Mouse (Mus musculus) forebrain, embryonic 13.5 days (tissue): ENCODE data around the gene Mmp15. TPM values are rescaled to one million over a fixed set of nuclear protein-coding genes. Genes with fewer than 3 reads are reported as not detected.

Experiments
- ATAC-seq: fragments of 200-750 bp; cut with Nextera tagmentation; 2 replicates; pipeline ENCODE4 v1.8.0; 2017
- H3K27ac ChIP-seq: fragments of 300-500 bp; sonication (generic); 2 replicates; pipeline ENCODE4 v1.5.1; 2015; ENCODE audit warnings: inconsistent platforms, mild to moderate bottlenecking, moderate library complexity
- H3K27me3 ChIP-seq: fragments of 300-500 bp; sonication (generic); 2 replicates; pipeline ENCODE4 v1.6.1; 2015; ENCODE audit warnings: mild to moderate bottlenecking, inconsistent platforms
- H3K36me3 ChIP-seq: fragments of 300-500 bp; sonication (generic); 2 replicates; pipeline ENCODE4 v1.6.1; 2015; ENCODE audit warnings: mild to moderate bottlenecking, inconsistent platforms; ENCODE audit not compliant: poor library complexity, severe bottlenecking
- H3K4me1 ChIP-seq: fragments of 300-500 bp; sonication (generic); 2 replicates; pipeline ENCODE4 v1.6.1; 2015; ENCODE audit warnings: inconsistent platforms
- H3K4me2 ChIP-seq: fragments of 300-500 bp; sonication (generic); 2 replicates; pipeline ENCODE4 v1.6.1; 2015; ENCODE audit warnings: inconsistent platforms, mild to moderate bottlenecking, moderate library complexity
- H3K4me3 ChIP-seq: fragments of 300-500 bp; sonication (generic); 2 replicates; pipeline ENCODE4 v1.5.1; 2015; ENCODE audit warnings: mild to moderate bottlenecking, inconsistent platforms
- H3K9ac ChIP-seq: fragments of 300-500 bp; sonication (generic); 2 replicates; pipeline ENCODE4 v1.6.1; 2015; ENCODE audit warnings: mild to moderate bottlenecking, inconsistent platforms
- H3K9me3 ChIP-seq: fragments of 300-500 bp; sonication (generic); replicated peaks from 2 replicates; pipeline ENCODE4 v1.6.1; 2016; ENCODE audit warnings: inconsistent platforms
- WGBS: fragments of 180-500 bp; shearing (Covaris S2); methylation state at CpG from one replicate; pipeline ENCODE4 v1.1.7; 2015; 5-methylcytosine and 5-hydroxymethylcytosine counted together
- polyA plus RNA-seq: library from polyadenylated mRNA; unstranded; fragments of >200 nt; fragmentation: Nextera tagmentation; extraction: Ambion mirVana; gene quantifications from 2 replicates; pipeline ENCODE4 v1.2.1, GENCODE M21; 2015

Gene Mmp15
- polyA plus RNA-seq, 1 experiment from 2014 or later: 10.9 TPM

DNA sequence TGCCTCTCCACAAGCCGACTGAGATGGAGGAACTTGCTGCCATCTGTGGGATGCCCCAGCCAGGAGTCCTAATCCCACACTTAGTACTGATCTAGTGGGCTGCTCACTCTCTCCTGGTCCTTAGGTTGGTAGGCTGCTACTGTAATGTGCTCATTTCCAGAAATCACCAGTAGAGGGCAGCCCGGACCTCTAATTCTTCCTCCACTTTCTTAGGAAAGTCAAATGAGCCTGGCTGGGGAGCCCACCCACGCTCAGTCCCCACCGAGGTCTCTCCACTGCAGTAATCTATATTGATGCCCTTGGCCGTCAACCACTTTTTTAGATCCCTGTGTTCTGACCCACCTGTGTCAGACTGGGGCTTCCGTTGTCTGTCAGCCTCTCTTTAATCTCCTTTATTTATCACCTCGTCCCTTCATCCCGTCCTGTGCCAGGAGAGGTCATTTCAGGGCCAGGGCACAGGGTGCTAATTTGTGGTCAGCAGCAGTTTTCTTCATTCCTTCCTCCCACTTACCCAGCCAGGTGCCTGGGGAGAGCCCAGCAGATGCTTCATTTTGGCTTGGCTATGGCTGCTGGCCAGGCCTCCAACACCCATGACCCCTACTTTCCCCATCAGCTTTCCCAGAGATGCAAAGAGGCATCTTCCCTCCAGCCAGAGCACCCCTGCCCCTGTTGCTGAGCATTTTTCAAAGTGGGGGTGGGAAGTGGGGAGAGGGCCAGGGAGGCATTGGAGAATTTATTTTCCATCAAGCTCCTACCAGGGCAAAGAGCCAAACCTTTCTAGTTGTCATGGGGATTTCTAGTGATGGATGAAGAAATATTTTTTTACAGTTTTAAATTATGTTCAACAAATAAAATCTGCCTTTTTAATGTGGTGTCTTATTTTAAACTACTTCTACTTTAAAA lies 5.2 kb upstream of the Mmp15 start:
- Histone ChIP-seq H3K4me2 (no peak overlapping the region), H3K27ac (no peak overlapping the region), H3K9ac (no peak overlapping the region), H3K27me3 (no peaks in the 10 kb centered on the region), H3K4me3 (no peak overlapping the region), H3K9me3 (no peaks in the 10 kb centered on the region), H3K36me3 (peaks cover 30% of the 10 kb centered on the region), H3K4me1 (peaks cover 32% of the 10 kb centered on the region)
- 34% methylated on average over 8 of the region's 8 CpGs for WGBS
- ATAC-seq: peak; percentile 54

DNA sequence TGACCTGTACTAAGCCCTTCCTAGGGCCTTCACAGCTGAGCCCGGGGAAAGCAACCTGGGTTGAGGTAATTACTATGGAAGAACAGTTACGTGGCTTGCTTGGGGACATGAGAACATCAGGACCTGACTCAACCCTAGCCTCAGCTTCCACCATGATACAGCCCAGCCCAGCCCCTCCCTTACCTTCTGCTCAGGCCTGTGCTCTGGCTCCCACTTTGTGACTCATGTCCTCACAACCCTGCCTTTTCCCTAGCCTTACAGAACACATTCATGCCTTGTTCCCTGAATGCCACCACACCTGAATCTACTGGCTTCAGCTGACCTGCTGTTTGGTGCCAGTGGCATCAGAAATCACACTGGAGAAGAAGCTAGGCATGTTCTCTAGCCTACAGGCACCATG lies 3.7 kb upstream of the Mmp15 start:
- H3K4me3 ChIP-seq: no peak overlapping the region
- WGBS: 85% methylated on average over 2 of the region's 2 CpGs
- H3K27ac ChIP-seq: no peak overlapping the region; the same call in 1 of the 2 replicates
- no peak overlapping the region for H3K4me2 ChIP-seq
- no peak for ATAC-seq
- H3K4me1 ChIP-seq: peaks cover 34% of the 10 kb centered on the region
- H3K27me3 ChIP-seq: no peaks in the 10 kb centered on the region
- H3K36me3 ChIP-seq: peaks cover 23% of the 10 kb centered on the region
- H3K9me3 ChIP-seq: no peaks in the 10 kb centered on the region
- H3K9ac ChIP-seq: no peak overlapping the region

DNA sequence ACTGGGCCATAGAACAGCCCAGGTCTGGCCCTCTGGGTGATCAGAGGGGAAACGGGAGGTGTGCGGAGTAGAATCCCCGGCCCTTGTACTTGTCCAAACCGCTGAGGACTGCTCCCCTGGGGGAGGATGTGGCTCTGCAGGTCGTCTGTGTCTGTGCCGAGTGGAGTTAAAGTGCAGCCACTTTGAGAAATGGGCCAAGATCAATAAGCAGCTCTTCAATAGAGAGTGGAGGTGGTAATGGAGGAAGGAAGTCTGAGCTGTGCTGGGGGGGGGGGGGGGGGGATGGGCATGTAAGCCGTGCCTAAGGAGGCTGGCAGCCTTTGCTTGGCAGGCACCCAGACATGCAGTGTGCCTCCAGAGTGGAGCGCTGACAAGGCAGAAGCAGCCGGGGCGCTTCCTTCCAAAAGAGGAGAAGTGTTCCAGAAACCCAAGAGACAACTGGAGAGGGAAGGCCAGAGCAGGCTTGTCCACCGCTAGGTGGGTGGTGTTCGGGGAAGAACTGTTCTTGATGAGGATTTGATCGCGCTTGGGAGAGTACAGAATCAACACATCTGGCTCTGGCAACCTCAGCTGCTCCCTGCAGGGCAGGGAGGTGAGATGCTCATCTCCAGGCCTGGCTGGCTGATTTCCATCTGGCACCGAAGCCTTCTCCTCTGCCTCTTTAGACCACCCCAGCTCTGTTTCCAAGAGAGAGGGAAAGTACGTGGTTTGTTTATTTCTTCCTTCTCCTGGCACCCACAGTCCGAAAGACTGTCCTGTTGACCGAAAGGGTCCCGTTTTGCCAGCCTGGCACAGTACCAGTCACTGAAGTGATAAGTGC lies 3.0 kb upstream of the Mmp15 start:
- peak; percentile 14; the same call in 1 of the 2 replicates for ATAC-seq
- Histone ChIP-seq H3K36me3 (peaks cover 16% of the 10 kb centered on the region), H3K27me3 (no peaks in the 10 kb centered on the region), H3K9ac (no peak overlapping the region), H3K4me3 (no peak overlapping the region), H3K4me1 (peaks cover 41% of the 10 kb centered on the region), H3K4me2 (peak overlapping the region; percentile 38), H3K27ac (peak overlapping the region; percentile 40; the same call in 1 of the 2 replicates), H3K9me3 (no peaks in the 10 kb centered on the region)
- WGBS: 54% methylated on average over 19 of the region's 19 CpGs

DNA sequence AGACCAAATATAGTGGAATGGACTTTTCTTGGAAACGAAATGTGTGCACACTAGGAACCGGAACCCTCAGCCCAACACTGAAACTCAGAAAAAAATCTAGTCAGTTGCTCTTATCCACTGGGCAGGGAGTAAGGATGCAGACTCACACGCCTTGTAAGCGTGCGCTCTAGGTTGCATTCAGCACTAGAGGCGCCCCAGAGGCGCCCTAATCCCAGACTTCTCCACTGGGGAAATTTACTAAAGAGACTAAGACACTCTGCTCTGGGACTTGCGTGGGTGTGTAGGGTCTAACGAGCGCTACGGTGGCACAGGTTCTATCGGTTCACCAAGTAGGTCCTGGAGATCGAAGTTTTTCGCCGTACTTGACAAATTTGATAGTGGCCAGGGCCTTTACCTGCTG lies 607 bp upstream of the Mmp15 start:
- Histone ChIP-seq H3K4me1 (peaks cover 58% of the 10 kb centered on the region), H3K36me3 (no peaks in the 10 kb centered on the region), H3K9me3 (no peaks in the 10 kb centered on the region), H3K4me3 (peak overlapping the region; percentile 85), H3K27ac (no peak overlapping the region), H3K9ac (no peak overlapping the region), H3K27me3 (no peaks in the 10 kb centered on the region), H3K4me2 (peak overlapping the region; percentile 94)
- ATAC-seq: peak; percentile 20
- WGBS: 1% methylated on average over 15 of the region's 15 CpGs

DNA sequence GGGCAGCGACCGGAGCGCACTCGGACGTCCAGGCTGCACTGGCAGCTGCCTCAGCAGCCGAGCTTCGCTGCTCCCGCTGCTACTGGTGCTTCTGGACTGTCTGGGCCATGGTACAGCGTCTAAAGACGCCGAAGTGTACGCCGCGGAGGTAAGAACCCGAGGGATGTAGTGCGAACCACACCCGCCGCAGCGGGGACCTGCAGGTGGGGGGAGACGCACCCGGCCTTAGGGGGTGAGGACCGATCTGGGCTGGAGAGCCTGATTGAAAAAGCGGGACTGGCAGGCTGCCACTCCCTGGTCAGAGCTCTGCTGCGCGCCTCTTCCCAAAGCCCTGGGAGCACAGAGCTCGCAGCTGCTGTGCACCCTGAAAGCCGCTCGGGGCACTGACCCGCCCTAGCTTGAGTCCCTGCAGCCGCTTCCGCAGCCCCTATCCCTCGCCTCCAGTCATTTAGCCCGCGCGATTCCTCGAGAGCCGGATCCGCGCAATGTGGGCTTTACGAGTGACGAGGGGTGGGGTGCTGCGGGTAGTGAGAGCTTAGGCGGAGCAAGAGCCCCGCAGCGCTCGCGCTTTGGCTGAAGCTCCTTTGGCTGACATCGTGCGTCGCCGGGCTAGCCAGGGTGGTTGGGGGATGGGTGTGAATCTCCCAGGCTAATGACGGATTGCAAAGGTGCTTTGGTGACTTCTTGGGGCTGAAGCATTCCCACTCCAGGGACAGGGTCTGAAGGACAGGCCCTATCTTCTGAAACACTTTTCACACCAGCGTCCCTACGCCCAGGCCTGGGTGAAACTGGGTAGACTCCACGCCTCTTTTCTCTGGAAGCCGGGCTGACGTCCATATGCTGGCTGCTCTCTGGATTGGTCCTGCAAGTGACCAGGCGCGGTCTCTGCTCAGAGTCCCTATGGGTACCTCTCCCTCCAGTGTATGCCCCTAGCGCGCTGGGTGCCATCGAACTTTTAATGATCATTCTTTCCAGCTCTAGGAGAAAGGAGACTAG lies 1.1 kb downstream of the Mmp15 start:
- Histone ChIP-seq H3K9me3 (no peaks in the 10 kb centered on the region), H3K27ac (peak overlapping the region; percentile 89), H3K9ac (peak overlapping the region; percentile 94), H3K36me3 (no peaks in the 10 kb centered on the region), H3K4me1 (peaks cover 54% of the 10 kb centered on the region), H3K4me3 (peak overlapping the region; percentile 85), H3K27me3 (no peaks in the 10 kb centered on the region), H3K4me2 (peak overlapping the region; percentile 94)
- peak; percentile 46 for ATAC-seq
- 2% methylated on average over 62 of the region's 62 CpGs for WGBS

DNA sequence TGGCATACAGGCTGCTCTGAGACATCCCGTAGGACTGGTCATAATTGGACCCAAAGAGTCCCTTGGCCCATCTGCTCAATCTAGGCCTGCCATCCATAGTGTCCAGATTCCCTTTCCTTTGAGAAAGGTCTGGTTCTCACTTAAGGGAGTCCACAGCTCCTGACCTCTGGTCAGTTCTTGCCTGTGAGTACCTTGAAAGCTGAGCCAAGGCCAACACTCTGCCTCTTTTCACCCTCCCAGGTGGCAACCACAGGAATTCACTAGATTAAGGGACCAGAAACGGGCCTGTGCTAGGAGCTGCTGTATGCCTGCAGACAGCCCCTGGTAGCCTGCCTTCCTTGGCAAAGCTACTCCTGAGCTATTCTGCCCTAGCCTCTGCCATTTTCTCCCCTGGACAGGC lies 2.5 kb downstream of the Mmp15 start:
- no peaks in the 10 kb centered on the region for H3K36me3 ChIP-seq
- H3K4me1 ChIP-seq: peaks cover 53% of the 10 kb centered on the region
- no peaks in the 10 kb centered on the region for H3K27me3 ChIP-seq
- no peak overlapping the region for H3K9ac ChIP-seq
- H3K27ac ChIP-seq: no peak overlapping the region
- no peak for ATAC-seq
- peak overlapping the region; percentile 94 for H3K4me2 ChIP-seq
- no peaks in the 10 kb centered on the region for H3K9me3 ChIP-seq
- 89% methylated on average over 2 of the region's 2 CpGs for WGBS
- H3K4me3 ChIP-seq: no peak overlapping the region

DNA sequence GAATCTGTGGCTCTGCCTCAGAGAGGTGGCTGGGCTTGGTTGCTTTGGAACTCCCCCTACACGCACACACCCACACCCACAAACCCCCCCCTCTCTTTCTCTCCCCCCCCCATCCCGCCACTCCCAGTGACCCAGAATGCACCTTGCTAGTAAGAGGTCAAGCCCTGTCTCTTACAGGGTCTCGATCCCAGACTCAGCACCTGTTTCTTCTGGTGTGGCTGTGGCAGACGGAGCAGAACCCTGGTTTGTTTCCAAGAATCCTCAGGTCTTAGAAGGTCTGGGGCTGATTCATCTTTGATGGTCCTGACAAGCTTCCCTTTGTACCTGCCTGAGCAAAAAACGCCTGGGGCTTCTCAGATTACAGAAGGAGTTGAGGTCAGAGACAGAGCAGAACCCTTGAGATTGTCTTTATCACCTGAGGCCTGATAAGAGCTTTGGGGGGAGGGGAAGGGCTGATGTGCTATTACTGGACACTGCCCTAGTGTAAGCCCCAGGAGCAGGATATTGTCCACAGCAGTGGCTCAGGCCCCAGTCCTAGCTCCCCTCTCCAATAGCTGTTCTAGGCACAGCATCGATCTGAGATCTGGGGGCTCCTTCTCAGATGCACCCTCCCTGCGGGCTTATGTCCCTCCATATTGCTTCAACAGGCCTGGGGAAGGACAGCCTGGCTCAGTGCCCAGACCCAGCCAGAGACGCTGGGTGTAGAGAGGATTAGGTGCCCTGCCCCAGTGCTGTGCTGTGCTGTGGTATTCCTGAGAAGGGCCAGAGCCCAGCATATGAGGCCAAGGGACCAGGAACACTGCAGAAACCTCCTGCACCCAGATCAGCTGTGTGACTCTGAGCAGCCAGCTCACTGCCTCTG lies 6.7 kb downstream of the Mmp15 start:
- no peaks in the 10 kb centered on the region for H3K27me3 ChIP-seq
- no peak overlapping the region for H3K4me3 ChIP-seq
- H3K9ac ChIP-seq: 0 out of 2 replicates have a peak overlapping the region, but pooled peaks have one; percentile 0
- peaks cover under 1% of the 10 kb centered on the region; the same call in 1 of the 2 replicates for H3K9me3 ChIP-seq
- 64% methylated on average over 8 of the region's 8 CpGs for WGBS
- no peaks in the 10 kb centered on the region for H3K36me3 ChIP-seq
- H3K27ac ChIP-seq: no peak overlapping the region
- peaks cover 45% of the 10 kb centered on the region for H3K4me1 ChIP-seq
- ATAC-seq: no peak
- no peak overlapping the region for H3K4me2 ChIP-seq

DNA sequence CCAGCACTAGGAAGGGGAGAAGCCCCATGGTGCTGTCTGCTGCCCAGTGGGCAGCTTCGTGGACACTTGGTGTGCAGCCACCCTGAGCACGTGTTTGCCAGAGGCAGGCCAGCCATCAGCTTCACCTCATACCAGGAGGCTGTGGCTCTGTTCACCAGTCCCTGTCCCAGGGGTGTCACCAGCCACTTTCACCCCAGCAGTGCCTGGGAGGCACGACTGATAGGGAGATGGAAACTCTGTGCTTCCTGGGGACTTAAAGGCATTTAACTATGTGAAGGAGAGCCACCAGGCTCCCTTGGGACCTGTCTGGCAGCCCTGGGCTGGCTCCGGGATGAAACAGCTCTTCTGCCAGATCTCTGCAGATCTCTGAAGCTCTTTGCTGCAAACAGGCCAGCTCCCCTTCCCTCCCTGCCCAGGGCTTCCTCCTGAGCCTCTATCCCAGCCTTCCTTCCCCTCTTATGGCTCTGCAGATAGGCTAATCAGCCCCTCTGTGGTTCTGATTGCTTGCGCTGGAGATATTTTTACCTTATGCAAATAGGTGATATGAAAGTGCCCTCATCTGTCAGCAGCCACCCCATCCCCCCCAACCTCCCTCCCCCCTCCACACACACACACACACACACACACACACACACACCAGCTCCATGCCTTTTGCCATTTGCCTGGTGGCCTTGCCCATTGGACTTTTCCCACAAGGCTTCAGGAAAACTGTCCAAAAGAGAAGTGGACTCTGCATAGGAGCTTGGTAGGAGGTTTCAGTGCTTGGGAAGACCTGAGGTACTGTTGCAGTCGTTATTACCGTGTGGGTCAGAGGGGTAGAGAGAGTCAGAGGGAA lies 8.3 kb downstream of the Mmp15 start:
- peak overlapping the region; percentile 44 for H3K27ac ChIP-seq
- H3K4me1 ChIP-seq: peaks cover 31% of the 10 kb centered on the region
- H3K9me3 ChIP-seq: peaks cover 3% of the 10 kb centered on the region; the same call in 1 of the 2 replicates
- WGBS: 49% methylated on average over 7 of the region's 7 CpGs
- H3K36me3 ChIP-seq: no peaks in the 10 kb centered on the region
- no peak overlapping the region for H3K4me3 ChIP-seq
- ATAC-seq: no peak
- peak overlapping the region; percentile 34 for H3K9ac ChIP-seq
- no peak overlapping the region for H3K4me2 ChIP-seq
- H3K27me3 ChIP-seq: no peaks in the 10 kb centered on the region

DNA sequence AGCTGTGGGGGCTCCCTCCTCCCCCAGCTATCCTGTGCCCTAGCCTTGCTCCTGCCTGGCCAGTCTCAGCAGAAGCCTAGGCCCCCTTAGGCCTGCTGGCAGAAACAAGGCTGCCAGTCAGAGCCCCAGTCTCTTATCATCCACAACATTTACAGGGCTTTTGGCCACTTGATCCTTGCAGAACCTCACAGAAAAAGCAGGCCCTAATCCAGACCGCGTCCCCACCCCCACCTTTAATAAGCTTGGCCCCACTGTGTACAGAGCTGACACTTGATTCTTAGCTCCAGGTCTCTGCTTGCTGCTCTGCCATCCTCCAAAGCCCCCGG lies 8.9 kb downstream of the Mmp15 start:
- Histone ChIP-seq H3K4me2 (no peak overlapping the region), H3K9me3 (peaks cover 3% of the 10 kb centered on the region; the same call in 1 of the 2 replicates), H3K27me3 (no peaks in the 10 kb centered on the region), H3K36me3 (no peaks in the 10 kb centered on the region), H3K4me1 (peaks cover 28% of the 10 kb centered on the region), H3K27ac (no peak overlapping the region), H3K4me3 (no peak overlapping the region), H3K9ac (no peak overlapping the region)
- ATAC-seq: no peak
- 79% methylated on average over 3 of the region's 3 CpGs for WGBS

DNA sequence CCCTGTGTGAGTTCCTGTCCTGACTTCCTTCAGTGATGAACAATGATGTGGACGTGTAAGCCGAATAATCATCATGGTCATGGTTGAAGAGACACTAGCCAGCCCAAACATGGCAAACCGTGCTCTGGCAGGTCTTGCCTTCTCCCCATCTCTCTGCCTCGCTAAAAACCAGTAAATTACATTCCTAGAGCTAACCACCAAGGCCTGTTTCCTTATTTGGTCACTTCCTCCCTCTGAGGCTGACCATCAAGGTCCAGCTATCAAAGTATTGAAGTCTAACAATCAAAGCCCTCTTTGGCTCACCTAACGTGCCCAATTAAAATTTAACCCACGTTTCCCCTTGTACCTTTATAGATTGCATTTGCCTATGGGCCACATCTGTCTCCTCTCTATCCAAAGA lies 10.2 kb downstream of the Mmp15 start:
- Histone ChIP-seq H3K27me3 (no peaks in the 10 kb centered on the region), H3K4me3 (no peak overlapping the region), H3K9me3 (peaks cover 3% of the 10 kb centered on the region; the same call in 1 of the 2 replicates), H3K4me1 (peaks cover 25% of the 10 kb centered on the region), H3K27ac (no peak overlapping the region), H3K4me2 (no peak overlapping the region), H3K36me3 (0 out of 2 replicates have a peak, but pooled peaks cover 6% of the 10 kb centered on the region), H3K9ac (no peak overlapping the region)
- ATAC-seq: no peak
- 80% methylated on average over 6 of the region's 6 CpGs for WGBS
